Mouse (Mus musculus) forebrain, postnatal 0 days (tissue): ENCODE data around the gene Unc5a. TPM values are rescaled to one million over a fixed set of nuclear protein-coding genes. Genes with fewer than 3 reads are reported as not detected.

Experiments used
- ATAC-seq: fragments of 200-750 bp; cut with Nextera tagmentation; 2 replicates; pipeline ENCODE4 v1.8.0; 2017; ENCODE audit warnings: mild to moderate bottlenecking, moderate library complexity
- DNase-seq: peaks from one replicate; pipeline ENCODE4 v3.0.0-alpha.2; 2015
- H3K27ac ChIP-seq: fragments of 300-500 bp; sonication (generic); 2 replicates; pipeline ENCODE4 v1.5.1; 2014; ENCODE audit warnings: low read depth, mild to moderate bottlenecking, antibody characterized with exemption, low read length, moderate library complexity, mixed read lengths
- H3K27me3 ChIP-seq: fragments of 300-500 bp; sonication (generic); 2 replicates; pipeline ENCODE4 v1.6.1; 2014; ENCODE audit warnings: mild to moderate bottlenecking, low read length, mixed read lengths; ENCODE audit not compliant: insufficient read depth
- H3K36me3 ChIP-seq: fragments of 300-500 bp; sonication (generic); 2 replicates; pipeline ENCODE4 v1.6.1; 2014; ENCODE audit warnings: mild to moderate bottlenecking, moderate library complexity; ENCODE audit not compliant: insufficient read depth
- H3K4me1 ChIP-seq: fragments of 300-500 bp; sonication (generic); 2 replicates; pipeline ENCODE4 v1.6.1; 2014; ENCODE audit warnings: antibody characterized with exemption; ENCODE audit not compliant: insufficient read depth
- H3K4me2 ChIP-seq: fragments of 300-500 bp; sonication (generic); 2 replicates; pipeline ENCODE4 v1.6.1; 2014; ENCODE audit warnings: low read depth, mild to moderate bottlenecking, moderate library complexity
- H3K4me3 ChIP-seq: fragments of 300-500 bp; sonication (generic); 2 replicates; pipeline ENCODE4 v1.5.1; 2014; ENCODE audit warnings: low read depth, low read length, mixed read lengths
- H3K9ac ChIP-seq: fragments of 300-500 bp; sonication (generic); 2 replicates; pipeline ENCODE4 v1.6.1; 2014; ENCODE audit warnings: mild to moderate bottlenecking
- H3K9me3 ChIP-seq: fragments of 300-500 bp; sonication (generic); 2 replicates; pipeline ENCODE4 v1.6.1; 2016; ENCODE audit warnings: low read length
- CTCF ChIP-seq: sonication (generic); IDR thresholded peaks from 2 replicates; pipeline ENCODE4 v1.5.1; 2016; ENCODE audit warnings: antibody characterized with exemption, control low read depth, low read depth
- WGBS: fragments of 180-500 bp; shearing (Covaris S2); extraction: QIAGEN DNeasy Blood & Tissue Kit; methylation state at CpG from one replicate; pipeline ENCODE4 v1.1.7; 2014; 5-methylcytosine and 5-hydroxymethylcytosine counted together
- polyA plus RNA-seq: library from polyadenylated mRNA; unstranded; fragments of >200 nt; fragmentation: Nextera tagmentation; extraction: Ambion mirVana; gene quantifications from 2 replicates; pipeline ENCODE4 v1.2.1, GENCODE M21; 2015
- total RNA-seq: library from RNA; depleted of rRNA; stranded (reverse); fragments of >200 nt; gene quantifications from 2 replicates; pipeline ENCODE4 v1.2.3, GENCODE M21; 2014; rRNA removed

The Unc5a gene
- total and polyA plus RNA-seq, 2 experiments from 2014 or later, result 22.5 to 46.1 TPM

DNA sequence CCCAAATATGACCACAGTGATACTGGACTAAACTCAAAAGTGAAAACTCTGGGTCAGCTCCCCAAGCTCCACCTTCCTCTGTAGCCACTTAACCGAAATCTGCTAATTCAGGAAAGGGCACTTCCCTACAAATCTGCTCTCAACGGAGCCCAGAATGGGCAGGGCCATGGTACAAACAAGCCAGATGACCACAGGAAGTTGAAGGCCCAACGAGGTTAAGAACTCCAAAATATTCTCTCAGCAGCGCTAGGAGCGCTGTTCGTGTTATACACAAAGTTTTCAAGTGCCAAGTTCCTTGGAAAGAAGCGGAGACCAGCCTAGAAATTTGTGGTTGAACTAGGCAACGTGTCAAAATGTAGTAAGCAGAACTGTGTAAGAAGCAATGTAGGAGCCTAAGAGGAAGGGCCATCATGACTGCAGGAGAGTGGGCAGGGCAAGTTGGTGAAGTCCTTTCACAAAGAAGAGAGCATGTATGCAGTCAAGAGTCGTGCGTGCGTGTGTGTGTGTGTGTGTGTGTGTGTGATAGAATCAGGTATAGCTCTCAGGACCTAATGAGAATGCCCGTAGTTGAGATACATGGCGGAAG is 72.1 kb downstream of the Unc5a start, which contains the start of gene Hk3:
Gene Hk3, minus strand, starts transcription at position 192 of the 586 bp plus-strand sequence.
- ATAC-seq (no peak), DNase-seq (no peak)
- Histone ChIP-seq H3K9me3 (no peaks in the 10 kb centered on the region), H3K4me2 (no peak within 1 kb of the TSS), H3K9ac (no peak within 1 kb of the TSS), H3K27ac (no peak within 1 kb of the TSS), H3K4me3 (no peak within 1 kb of the TSS), H3K27me3 (no peaks in the 10 kb centered on the region), H3K36me3 (no peaks in the 10 kb centered on the region), H3K4me1 (no peaks in the 10 kb centered on the region)
- 87% methylated on average over 13 of the region's 13 CpGs for WGBS
- TF ChIP-seq CTCF, result no peak

DNA sequence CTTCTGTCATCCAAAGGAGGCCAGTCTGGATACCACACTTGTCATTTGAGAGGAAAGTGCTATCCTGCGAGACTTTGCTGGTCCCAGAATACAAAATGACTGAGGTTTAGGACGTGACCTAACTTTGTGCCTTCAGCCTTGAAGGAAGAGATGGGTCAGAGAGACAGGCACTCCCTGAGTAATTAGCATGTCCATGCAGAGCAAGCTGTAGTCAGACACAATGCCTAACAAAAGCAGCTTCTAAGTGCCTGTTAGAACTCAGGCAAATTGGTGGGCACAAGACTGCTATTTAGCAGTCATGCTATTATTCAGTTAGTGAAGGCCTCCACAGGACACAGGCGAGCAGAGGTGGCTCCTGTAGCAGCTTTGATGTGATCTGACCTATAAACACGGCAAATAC is 73.0 kb downstream of the Unc5a start:
- TF ChIP-seq CTCF, result no peak
- WGBS, result 36% methylated on average over 4 of the region's 4 CpGs
- no peak for DNase-seq

DNA sequence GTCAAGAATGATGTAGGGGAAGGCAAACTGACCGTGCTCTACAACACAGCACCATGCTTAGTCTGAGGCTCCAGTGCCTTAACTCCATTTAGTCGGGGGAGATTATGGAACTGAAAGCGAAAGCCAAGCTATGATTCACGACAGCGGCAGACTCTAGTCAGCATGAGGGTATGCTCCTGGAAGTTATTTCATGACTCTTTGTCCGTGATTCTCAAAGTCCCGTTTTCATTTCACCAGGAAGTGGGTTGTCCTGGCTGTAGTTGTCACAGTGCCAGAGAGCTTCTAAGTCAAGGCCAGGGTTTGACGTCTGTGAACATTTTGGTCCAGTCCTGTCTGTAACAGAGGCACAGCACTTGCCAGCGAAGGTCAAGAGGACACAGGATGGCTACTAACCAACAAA is 73.5 kb downstream of the Unc5a start:
- WGBS, result 81% methylated on average over 9 of the region's 9 CpGs
- Histone ChIP-seq H3K4me3 (no peak overlapping the region), H3K4me1 (no peaks in the 10 kb centered on the region), H3K36me3 (no peaks in the 10 kb centered on the region), H3K27me3 (no peaks in the 10 kb centered on the region), H3K9ac (no peak overlapping the region), H3K27ac (no peak overlapping the region), H3K9me3 (no peaks in the 10 kb centered on the region), H3K4me2 (no peak overlapping the region)
- no peak for TF ChIP-seq CTCF
- DNase-seq (no peak), ATAC-seq (no peak)

More for the DNA sequence above, 73.0 kb downstream of the Unc5a start:
- no peak for ATAC-seq
- H3K4me2 ChIP-seq, result no peak overlapping the region
- H3K9ac ChIP-seq, result no peak overlapping the region
- no peaks in the 10 kb centered on the region for H3K9me3 ChIP-seq
- no peaks in the 10 kb centered on the region for H3K4me1 ChIP-seq
- no peaks in the 10 kb centered on the region for H3K27me3 ChIP-seq
- no peak overlapping the region for H3K4me3 ChIP-seq
- H3K36me3 ChIP-seq, result no peaks in the 10 kb centered on the region
- no peak overlapping the region for H3K27ac ChIP-seq

DNA sequence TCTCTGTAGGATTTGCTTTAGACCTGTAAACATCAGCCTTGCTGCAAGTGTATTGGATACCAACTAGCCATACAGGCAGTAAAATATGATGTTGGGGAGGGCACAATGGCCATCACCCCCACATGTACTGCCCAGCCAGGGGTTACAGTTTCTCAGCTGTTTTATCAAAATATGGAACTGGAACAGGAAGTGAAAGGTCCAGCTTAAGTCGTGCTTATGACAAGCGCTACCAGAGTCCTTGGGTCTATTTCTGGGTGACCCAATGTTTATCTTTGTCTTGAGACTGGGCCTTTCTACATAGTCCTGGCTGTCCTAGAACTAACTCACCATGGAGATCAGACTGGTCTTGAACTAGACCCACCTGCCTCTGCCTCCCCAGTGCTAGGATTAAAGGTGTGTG is 75.0 kb downstream of the Unc5a start:
- Histone ChIP-seq H3K9me3 (no peaks in the 10 kb centered on the region), H3K4me1 (no peaks in the 10 kb centered on the region), H3K4me3 (no peak overlapping the region), H3K4me2 (no peak overlapping the region), H3K27ac (no peak overlapping the region), H3K36me3 (0 out of 2 replicates have a peak, but pooled peaks cover 4% of the 10 kb centered on the region), H3K27me3 (no peaks in the 10 kb centered on the region), H3K9ac (no peak overlapping the region)
- 98% methylated on average over 2 of the region's 2 CpGs for WGBS
- DNase-seq, result no peak
- no peak for TF ChIP-seq CTCF
- ATAC-seq, result no peak

DNA sequence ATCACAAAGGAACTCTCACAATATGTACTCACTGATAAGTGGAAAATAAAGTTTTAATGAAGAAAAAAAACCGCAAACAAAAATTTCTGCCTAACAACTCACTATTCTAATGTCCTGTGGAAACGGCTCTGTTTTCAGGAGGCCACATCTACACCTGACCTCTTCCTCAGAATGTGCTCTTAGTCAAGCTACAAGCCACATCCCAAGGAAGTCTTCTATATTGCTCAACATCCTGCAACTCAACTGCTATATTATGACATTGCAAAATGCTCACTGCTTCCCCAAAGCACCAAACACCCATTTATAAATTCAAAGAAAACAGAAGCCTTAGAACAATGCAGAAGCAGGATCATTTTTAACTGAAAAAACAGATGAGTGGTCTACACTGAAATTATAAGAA is 90.8 kb downstream of the Unc5a start:
- Histone ChIP-seq H3K4me1 (no peaks in the 10 kb centered on the region), H3K27me3 (no peaks in the 10 kb centered on the region), H3K4me2 (no peak overlapping the region), H3K4me3 (no peak overlapping the region), H3K9ac (no peak overlapping the region), H3K36me3 (peaks cover 9% of the 10 kb centered on the region), H3K9me3 (no peaks in the 10 kb centered on the region), H3K27ac (no peak overlapping the region)
- TF ChIP-seq CTCF, result no peak
- WGBS, result 100% methylated on average over 2 of the region's 2 CpGs
- DNase-seq (no peak), ATAC-seq (no peak)

DNA sequence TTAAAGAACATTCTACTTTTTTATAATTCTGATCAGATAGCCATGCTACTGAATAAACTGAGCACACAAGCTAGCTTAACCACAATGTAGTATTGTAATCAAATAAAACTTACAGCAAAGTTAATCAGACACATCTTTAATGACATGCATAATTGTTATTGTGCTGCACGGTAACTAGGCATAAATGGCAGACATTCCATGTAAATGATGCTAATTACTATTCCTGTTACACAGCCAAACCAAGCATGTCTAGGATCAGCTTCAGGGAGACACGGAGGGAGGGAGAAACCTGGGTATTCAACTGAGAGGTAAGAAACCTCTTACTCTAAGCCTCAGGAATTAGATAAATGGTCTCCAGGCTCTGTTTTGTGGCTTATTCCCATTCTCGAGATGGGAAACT is 98.5 kb downstream of the Unc5a start:
- Histone ChIP-seq H3K4me2 (no peak overlapping the region), H3K27me3 (no peaks in the 10 kb centered on the region), H3K27ac (no peak overlapping the region), H3K9ac (no peak overlapping the region), H3K9me3 (no peaks in the 10 kb centered on the region), H3K4me3 (no peak overlapping the region), H3K36me3 (peaks cover 9% of the 10 kb centered on the region; the same call in 1 of the 2 replicates), H3K4me1 (no peaks in the 10 kb centered on the region)
- ATAC-seq, result no peak
- TF ChIP-seq CTCF, result no peak
- 31% methylated on average over 3 of the region's 3 CpGs for WGBS
- DNase-seq, result no peak

Other genes starting within 250 kb of the Unc5a start
- 0.76 and 0.85 TPM in 2 replicates for gene Cdhr2, start 247.9 kb upstream of the Unc5a start, total RNA-seq
- 0.24 and 0.53 TPM in 2 replicates for gene Cdhr2, start 247.9 kb upstream of the Unc5a start, polyA plus RNA-seq
- gene Gprin1, start 199.5 kb upstream of the Unc5a start, total RNA-seq, result 213 and 219 TPM in 2 replicates
- gene Gprin1, start 199.5 kb upstream of the Unc5a start, polyA plus RNA-seq, result 37.1 and 39.0 TPM in 2 replicates
- gene Sncb, start 182.8 kb upstream of the Unc5a start, total RNA-seq, result 32.7 and 38.1 TPM in 2 replicates
- gene Sncb, start 182.8 kb upstream of the Unc5a start, polyA plus RNA-seq, result 122 and 137 TPM in 2 replicates
- gene Eif4e1b, start 165.4 kb upstream of the Unc5a start, total RNA-seq, result not detected in 2 replicates
- gene Eif4e1b, start 165.4 kb upstream of the Unc5a start, polyA plus RNA-seq, result not detected in 2 replicates
- 26.5 and 28.3 TPM in 2 replicates for gene Tspan17, start 160.0 kb upstream of the Unc5a start, total RNA-seq
- 44.2 and 61.1 TPM in 2 replicates for gene Tspan17, start 160.0 kb upstream of the Unc5a start, polyA plus RNA-seq
- 0.76 and 1.4 TPM in 2 replicates for gene Hk3, start 72.0 kb downstream of the Unc5a start, total RNA-seq
- gene Hk3, start 72.0 kb downstream of the Unc5a start, polyA plus RNA-seq, result 0.48 and 0.65 TPM in 2 replicates
- gene Uimc1, start 150.9 kb downstream of the Unc5a start, total RNA-seq, result 12.6 and 13.2 TPM in 2 replicates
- gene Uimc1, start 150.9 kb downstream of the Unc5a start, polyA plus RNA-seq, result 12.2 and 13.3 TPM in 2 replicates
- 24.8 and 32.8 TPM in 2 replicates for gene Zfp346, start 155.9 kb downstream of the Unc5a start, total RNA-seq
- gene Zfp346, start 155.9 kb downstream of the Unc5a start, polyA plus RNA-seq, result 14.4 and 20.5 TPM in 2 replicates
- not detected in 2 replicates for gene Gm17617, start 184.1 kb downstream of the Unc5a start, total RNA-seq
- gene Gm17617, start 184.1 kb downstream of the Unc5a start, polyA plus RNA-seq, result not detected in 2 replicates
- gene Fgfr4, start 203.2 kb downstream of the Unc5a start, total RNA-seq, result 0.08 and 0.19 TPM in 2 replicates
- gene Fgfr4, start 203.2 kb downstream of the Unc5a start, polyA plus RNA-seq, result 0.33 and 0.40 TPM in 2 replicates